Mouse (Mus musculus): Measurements from ENCODE around the gene Kcnh6.

The Kcnh6 gene

GRCm38 (mm10) chr11:106065073-106065922 is 57.4 kb downstream of the Kcnh6 start:
- no peak for DNase-seq

GRCm38 (mm10) chr11:106065923-106066571 is 58.1 kb downstream of the Kcnh6 start, which contains the start of gene Taco1:
Gene Taco1 (plus strand): TSS chr11:106066061.
- DNase-seq = peak; percentile 98

GRCm38 (mm10) chr11:106066616-106067015 is 58.7 kb downstream of the Kcnh6 start:
- peak; percentile 28 for DNase-seq

- DNase-seq = no peak
These were observed 65.8 kb downstream of the Kcnh6 start for GRCm38 (mm10) chr11:106073774-106074173.

- DNase-seq = peak; percentile 87
These were observed 68.4 kb downstream of the Kcnh6 start for GRCm38 (mm10) chr11:106076321-106076720.
